Mouse (Mus musculus): ENCODE measurements around the gene Upk1b. TPM values are rescaled to one million over a fixed set of nuclear protein-coding genes. Genes with fewer than 3 reads are reported as not detected.

Upk1b gene
- polyA plus RNA-seq, 1 experiment: 0.31 TPM

DNA sequence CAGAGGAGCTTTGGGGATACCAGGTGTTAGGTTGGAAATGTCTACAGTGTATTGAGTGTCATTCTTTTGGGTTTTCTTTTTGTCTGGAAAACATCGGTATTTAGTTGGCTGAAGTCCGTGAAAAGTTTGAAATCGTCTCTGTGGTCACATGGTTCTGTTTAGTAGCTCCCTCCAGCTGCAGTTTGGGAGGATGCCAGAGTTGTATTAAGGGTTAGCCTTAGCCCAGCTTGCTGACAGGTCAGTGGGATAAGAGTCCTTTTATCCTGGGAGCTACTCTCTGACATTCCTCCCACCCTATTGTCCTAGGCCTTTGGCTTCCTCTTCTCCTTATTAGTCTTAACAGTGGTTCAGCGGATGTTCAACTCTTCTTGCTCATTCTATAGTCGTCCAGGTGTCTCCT, 38.2 kb downstream of the Upk1b start:
- TF ChIP-seq POLR2A (IDR thresholded peaks at IDR 0.05; ENCODE audit: borderline replicate concordance, insufficient read depth, low read length) (no peak), CTCF (IDR thresholded peaks at IDR 0.05; ENCODE audit: borderline replicate concordance, insufficient read depth, low read depth, low read length) (no peak)
- Histone ChIP-seq H3K4me3 (replicated peaks; ENCODE audit: insufficient read depth, low read depth, low read length) (no peak overlapping the region), H3K27ac (ENCODE audit: insufficient read depth, low read length) (no peak overlapping the region), H3K4me1 (ENCODE audit: control insufficient read depth, insufficient read depth, low read length) (no peaks in the 10 kb centered on the region), H3K27me3 (ENCODE audit: control insufficient read depth, insufficient read depth, low read length) (no peaks in the 10 kb centered on the region)
- no peak for DNase-seq
- WGBS: 78% methylated on average over 5 of the region's 5 CpGs

DNA sequence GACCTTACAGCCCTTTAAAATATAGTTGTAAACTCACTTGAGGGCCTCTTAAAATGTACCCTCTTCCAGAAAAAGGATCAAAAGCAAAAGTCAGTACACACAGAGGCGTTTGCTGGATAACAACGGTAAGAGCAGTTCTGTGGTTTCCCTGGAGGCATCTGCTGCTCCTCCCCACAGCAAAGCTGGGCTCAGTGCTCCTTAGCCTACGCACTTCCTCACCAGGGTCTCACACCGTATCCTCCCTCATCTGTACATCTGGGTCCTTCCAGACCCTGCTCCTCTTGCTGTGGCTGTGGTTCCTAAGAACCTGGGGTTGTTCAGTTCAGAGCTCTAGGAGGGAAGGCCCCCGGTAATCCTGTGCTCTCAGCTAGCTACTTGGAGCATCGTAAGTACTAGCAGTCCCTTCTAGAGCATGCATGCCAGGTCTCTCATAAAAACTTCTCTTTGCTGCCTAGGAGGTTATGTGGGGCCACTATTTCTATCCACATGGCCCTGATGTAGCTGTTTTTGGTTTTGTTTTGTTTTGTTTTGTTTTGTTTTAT, 39.2 kb downstream of the Upk1b start:
- H3K4me1 ChIP-seq (ENCODE audit: control insufficient read depth, insufficient read depth, low read length): no peaks in the 10 kb centered on the region
- no peak overlapping the region for H3K27ac ChIP-seq (ENCODE audit: insufficient read depth, low read length)
- no peaks in the 10 kb centered on the region for H3K27me3 ChIP-seq (ENCODE audit: control insufficient read depth, insufficient read depth, low read length)
- no peak for DNase-seq
- no peak overlapping the region for H3K4me3 ChIP-seq (replicated peaks; ENCODE audit: insufficient read depth, low read depth, low read length)
- TF ChIP-seq POLR2A (IDR thresholded peaks at IDR 0.05; ENCODE audit: borderline replicate concordance, insufficient read depth, low read length) (no peak), CTCF (IDR thresholded peaks at IDR 0.05; ENCODE audit: borderline replicate concordance, insufficient read depth, low read depth, low read length) (no peak)
- 84% methylated on average over 6 of the region's 6 CpGs for WGBS

DNA sequence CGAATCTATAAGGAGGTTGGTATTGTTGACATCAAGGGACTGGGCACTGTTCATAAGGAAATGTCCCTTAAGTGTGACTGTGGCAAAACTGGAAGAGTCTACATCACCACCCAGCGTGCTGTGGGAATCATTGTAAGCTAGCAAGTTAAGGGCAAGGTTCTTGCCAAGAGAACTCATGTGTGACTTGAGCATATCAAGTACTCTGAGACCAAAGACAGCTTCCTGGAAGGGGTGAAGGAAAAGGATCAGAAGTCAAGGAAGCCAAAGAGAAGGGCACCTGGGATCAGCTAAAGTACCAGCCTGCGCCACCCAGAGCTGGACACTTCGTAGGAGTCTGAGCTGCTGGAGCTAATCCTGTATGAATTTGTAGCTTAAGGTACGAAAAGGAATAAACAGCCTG, 39.9 kb downstream of the Upk1b start:
- no peak overlapping the region for H3K27ac ChIP-seq (ENCODE audit: insufficient read depth, low read length)
- H3K4me3 ChIP-seq (replicated peaks; ENCODE audit: insufficient read depth, low read depth, low read length): no peak overlapping the region
- H3K27me3 ChIP-seq (ENCODE audit: control insufficient read depth, insufficient read depth, low read length): no peaks in the 10 kb centered on the region
- TF ChIP-seq POLR2A (IDR thresholded peaks at IDR 0.05; ENCODE audit: borderline replicate concordance, insufficient read depth, low read length) (no peak), CTCF (IDR thresholded peaks at IDR 0.05; ENCODE audit: borderline replicate concordance, insufficient read depth, low read depth, low read length) (no peak)
- DNase-seq: no peak
- WGBS: 89% methylated on average over 5 of the region's 5 CpGs
- no peaks in the 10 kb centered on the region for H3K4me1 ChIP-seq (ENCODE audit: control insufficient read depth, insufficient read depth, low read length)

DNA sequence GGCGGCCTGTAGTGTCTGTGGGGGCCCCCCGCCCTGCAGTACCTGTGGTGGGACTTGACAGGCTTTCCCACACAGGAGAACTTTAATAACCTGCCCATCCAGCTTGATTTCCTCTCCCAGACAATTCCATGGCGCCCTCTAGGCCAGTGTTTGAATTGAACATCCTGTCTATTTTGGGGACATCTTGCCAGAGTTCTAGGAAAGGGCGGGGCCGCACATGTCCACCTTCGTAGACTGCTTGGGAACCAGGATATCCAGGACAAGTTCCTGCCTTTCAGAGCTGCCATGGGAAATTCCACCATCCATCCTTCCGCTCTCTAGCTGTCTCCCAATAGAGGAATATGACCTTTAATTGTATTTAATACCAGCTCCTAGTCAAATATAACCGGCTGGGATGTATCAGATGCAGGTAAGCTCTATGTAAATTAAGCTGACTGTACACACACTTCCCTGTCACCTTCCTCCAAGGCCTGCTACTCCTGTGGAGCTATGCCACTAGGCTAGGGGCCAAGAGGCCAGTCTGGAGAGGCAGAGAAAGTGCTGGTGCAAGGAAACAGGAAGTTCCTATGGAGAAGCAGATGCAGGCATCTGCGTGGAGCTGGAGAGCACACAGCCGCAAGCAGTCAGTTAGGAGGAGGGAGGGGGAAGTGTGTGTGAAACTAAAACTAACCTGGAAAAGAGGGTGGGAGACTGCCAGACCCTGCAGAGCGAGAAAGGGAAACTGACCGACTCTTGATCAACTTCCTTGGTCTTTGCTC, 41.8 kb downstream of the Upk1b start:
- no peak for TF ChIP-seq CTCF (IDR thresholded peaks at IDR 0.05; ENCODE audit: borderline replicate concordance, insufficient read depth, low read depth, low read length)
- TF ChIP-seq POLR2A (IDR thresholded peaks at IDR 0.05; ENCODE audit: borderline replicate concordance, insufficient read depth, low read length): no peak
- no peak overlapping the region for H3K27ac ChIP-seq (ENCODE audit: insufficient read depth, low read length)
- WGBS: 77% methylated on average over 12 of the region's 12 CpGs
- H3K4me1 ChIP-seq (ENCODE audit: control insufficient read depth, insufficient read depth, low read length): no peaks in the 10 kb centered on the region
- no peak overlapping the region for H3K4me3 ChIP-seq (replicated peaks; ENCODE audit: insufficient read depth, low read depth, low read length)
- no peak for DNase-seq
- H3K27me3 ChIP-seq (ENCODE audit: control insufficient read depth, insufficient read depth, low read length): no peaks in the 10 kb centered on the region

DNA sequence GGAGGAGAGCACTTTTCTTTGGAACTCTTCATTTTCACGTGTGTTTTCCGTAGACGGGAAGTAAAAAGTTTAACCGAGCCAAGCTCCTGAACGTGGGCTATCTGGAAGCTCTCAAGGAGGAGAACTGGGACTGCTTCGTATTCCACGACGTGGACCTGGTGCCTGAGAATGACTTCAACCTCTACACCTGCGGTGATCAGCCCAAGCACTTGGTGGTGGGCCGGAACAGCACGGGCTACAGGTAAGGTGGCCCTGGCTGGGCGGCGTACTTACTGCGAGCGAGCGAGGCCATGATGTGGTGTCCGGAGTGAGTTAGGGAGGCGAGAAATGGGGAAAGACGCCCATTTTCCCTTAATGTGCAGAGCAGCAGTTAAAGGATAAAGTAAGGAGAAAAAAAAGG, 42.5 kb downstream of the Upk1b start:
- Histone ChIP-seq H3K27ac (ENCODE audit: insufficient read depth, low read length) (no peak overlapping the region), H3K4me3 (replicated peaks; ENCODE audit: insufficient read depth, low read depth, low read length) (no peak overlapping the region), H3K4me1 (ENCODE audit: control insufficient read depth, insufficient read depth, low read length) (no peaks in the 10 kb centered on the region), H3K27me3 (ENCODE audit: control insufficient read depth, insufficient read depth, low read length) (no peaks in the 10 kb centered on the region)
- 96% methylated on average over 19 of the region's 19 CpGs for WGBS
- no peak for DNase-seq
- no peak for TF ChIP-seq CTCF (IDR thresholded peaks at IDR 0.05; ENCODE audit: borderline replicate concordance, insufficient read depth, low read depth, low read length)
- TF ChIP-seq POLR2A (IDR thresholded peaks at IDR 0.05; ENCODE audit: borderline replicate concordance, insufficient read depth, low read length): no peak

DNA sequence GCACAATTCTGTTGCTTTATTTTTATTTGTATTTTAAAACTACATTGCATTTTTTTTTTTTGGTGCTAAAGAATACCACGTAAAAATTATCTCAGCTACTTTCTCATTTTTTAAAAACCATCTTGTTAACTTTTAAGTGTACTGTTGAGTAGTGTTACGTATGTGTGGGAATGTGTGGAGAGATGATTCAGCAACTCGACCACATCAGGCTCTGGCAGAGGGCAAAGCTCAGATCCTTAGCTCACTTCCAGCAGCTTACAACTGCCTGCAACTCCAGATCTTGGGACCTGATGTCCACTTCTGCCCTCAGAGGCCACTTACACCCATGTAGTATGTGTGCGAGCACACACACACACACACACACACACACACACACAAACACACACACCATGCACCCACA, 43.6 kb downstream of the Upk1b start:
- H3K4me3 ChIP-seq (replicated peaks; ENCODE audit: insufficient read depth, low read depth, low read length): no peak overlapping the region
- 72% methylated on average over 4 of the region's 4 CpGs for WGBS
- no peaks in the 10 kb centered on the region for H3K27me3 ChIP-seq (ENCODE audit: control insufficient read depth, insufficient read depth, low read length)
- TF ChIP-seq CTCF (IDR thresholded peaks at IDR 0.05; ENCODE audit: borderline replicate concordance, insufficient read depth, low read depth, low read length) (no peak), POLR2A (IDR thresholded peaks at IDR 0.05; ENCODE audit: borderline replicate concordance, insufficient read depth, low read length) (no peak)
- H3K4me1 ChIP-seq (ENCODE audit: control insufficient read depth, insufficient read depth, low read length): no peaks in the 10 kb centered on the region
- H3K27ac ChIP-seq (ENCODE audit: insufficient read depth, low read length): no peak overlapping the region
- DNase-seq: no peak

DNA sequence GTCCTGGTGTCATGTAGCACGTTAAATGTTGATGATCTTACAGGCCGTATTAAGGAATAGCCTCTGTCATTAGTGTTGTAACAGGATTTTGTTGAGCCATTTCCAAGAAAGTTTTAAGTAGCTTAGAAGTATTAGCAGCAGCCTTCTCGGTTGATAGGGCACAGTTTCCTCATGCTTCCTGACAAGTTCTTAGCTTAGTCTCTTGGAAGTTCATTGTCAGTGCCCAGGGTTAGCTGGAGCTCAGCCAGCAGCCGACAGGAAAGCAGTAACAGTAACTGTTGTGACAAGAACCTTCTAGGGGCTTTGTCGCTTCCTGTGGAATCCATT, 44.0 kb downstream of the Upk1b start:
- no peaks in the 10 kb centered on the region for H3K4me1 ChIP-seq (ENCODE audit: control insufficient read depth, insufficient read depth, low read length)
- H3K4me3 ChIP-seq (replicated peaks; ENCODE audit: insufficient read depth, low read depth, low read length): no peak overlapping the region
- H3K27me3 ChIP-seq (ENCODE audit: control insufficient read depth, insufficient read depth, low read length): no peaks in the 10 kb centered on the region
- DNase-seq: no peak
- 19% methylated on average over 5 of the region's 5 CpGs for WGBS
- TF ChIP-seq CTCF (IDR thresholded peaks at IDR 0.05; ENCODE audit: borderline replicate concordance, insufficient read depth, low read depth, low read length): no peak
- no peak for TF ChIP-seq POLR2A (IDR thresholded peaks at IDR 0.05; ENCODE audit: borderline replicate concordance, insufficient read depth, low read length)
- H3K27ac ChIP-seq (ENCODE audit: insufficient read depth, low read length): no peak overlapping the region

DNA sequence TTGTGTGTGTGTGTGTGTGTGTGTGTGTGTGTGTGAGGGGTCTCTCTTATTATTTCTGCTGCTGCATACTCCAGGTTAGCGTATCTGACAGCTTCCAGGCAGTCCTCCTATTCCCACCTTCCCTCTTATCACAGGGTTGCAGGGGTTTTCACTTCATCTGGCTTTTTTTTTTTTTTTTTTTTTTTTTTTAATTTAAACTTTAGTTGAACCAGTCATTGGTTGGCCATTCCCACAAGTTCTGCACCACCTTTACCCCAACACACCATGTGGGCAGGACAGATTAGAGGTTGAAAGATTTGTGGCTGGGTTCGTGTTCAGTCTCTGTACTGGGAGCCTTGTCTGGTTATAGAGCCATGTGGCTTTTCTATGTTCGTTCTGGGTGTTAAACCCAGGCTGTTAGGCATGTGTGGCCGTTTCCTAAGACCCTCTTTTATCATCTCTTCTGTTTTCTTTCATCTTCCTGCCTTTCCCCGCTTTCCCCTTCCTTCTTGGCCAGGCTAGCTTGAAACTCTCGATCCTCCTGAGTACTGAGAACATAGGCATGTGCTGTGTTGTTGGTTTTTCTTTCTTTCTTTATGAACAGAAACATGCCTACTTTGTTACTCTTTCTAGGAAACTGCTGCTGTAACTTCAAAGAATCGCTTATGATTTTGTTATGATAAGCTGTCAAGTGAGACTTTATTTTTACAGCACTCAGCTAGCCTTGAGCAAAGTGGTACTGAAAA, 44.5 kb downstream of the Upk1b start:
- Histone ChIP-seq H3K4me1 (ENCODE audit: control insufficient read depth, insufficient read depth, low read length) (no peaks in the 10 kb centered on the region), H3K27me3 (ENCODE audit: control insufficient read depth, insufficient read depth, low read length) (no peaks in the 10 kb centered on the region), H3K4me3 (replicated peaks; ENCODE audit: insufficient read depth, low read depth, low read length) (no peak overlapping the region), H3K27ac (ENCODE audit: insufficient read depth, low read length) (no peak overlapping the region)
- no peak for TF ChIP-seq POLR2A (IDR thresholded peaks at IDR 0.05; ENCODE audit: borderline replicate concordance, insufficient read depth, low read length)
- TF ChIP-seq CTCF (IDR thresholded peaks at IDR 0.05; ENCODE audit: borderline replicate concordance, insufficient read depth, low read depth, low read length): no peak
- 55% methylated on average over 7 of the region's 7 CpGs for WGBS
- no peak for DNase-seq

Measured in cerebellum, adult 2 months (tissue).